Mouse (Mus musculus): Measurements from ENCODE around the gene Fam169b. TPM values are rescaled to one million over a fixed set of nuclear protein-coding genes. Genes with fewer than 3 reads are reported as not detected.

The Fam169b gene
- polyA plus RNA-seq, 1 experiment from 2014 or later: 0.18 TPM

DNA sequence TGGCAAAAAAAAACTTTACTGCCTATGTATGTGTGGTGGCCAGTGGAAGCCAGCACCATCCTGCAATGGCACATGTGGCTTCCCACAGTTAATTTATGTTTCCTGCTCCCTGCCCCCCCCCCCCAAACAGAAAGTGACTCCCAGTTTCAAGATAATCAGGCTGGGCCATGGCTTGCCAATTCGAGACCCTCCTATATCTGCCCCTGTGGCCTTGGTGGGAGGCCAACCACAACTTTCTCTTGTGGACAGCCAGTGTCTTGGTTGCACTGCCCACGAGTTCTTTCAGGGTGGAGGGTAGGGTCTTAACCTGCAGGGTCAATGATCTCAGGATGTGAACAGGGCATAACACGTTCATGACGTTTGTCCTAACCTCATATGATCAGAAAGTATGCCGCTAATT lies 22.8 kb downstream of the Fam169b start:
- ATAC-seq: no peak
- no peaks in the 10 kb centered on the region for H3K9me3 ChIP-seq (ENCODE audit: control insufficient read depth)
- H3K4me1 ChIP-seq (replicated peaks; ENCODE audit: control insufficient read depth, insufficient read depth, low read length): no peaks in the 10 kb centered on the region
- no peak overlapping the region for H3K9ac ChIP-seq (ENCODE audit: low read depth, low read length)
- H3K27me3 ChIP-seq (replicated peaks; ENCODE audit: control insufficient read depth, insufficient read depth, low read length): no peaks in the 10 kb centered on the region
- H3K36me3 ChIP-seq (ENCODE audit: control insufficient read depth, insufficient read depth): no peaks in the 10 kb centered on the region
- H3K4me2 ChIP-seq (replicated peaks; ENCODE audit: low read depth): no peak overlapping the region
- H3K27ac ChIP-seq (ENCODE audit: low read depth, low read length): no peak overlapping the region
- no peak overlapping the region for H3K4me3 ChIP-seq (ENCODE audit: low read depth, low read length)
- 87% methylated on average over 5 of the region's 5 CpGs for WGBS
- no peak for TF ChIP-seq CTCF (IDR thresholded peaks at IDR 0.05; ENCODE audit: low read depth)

DNA sequence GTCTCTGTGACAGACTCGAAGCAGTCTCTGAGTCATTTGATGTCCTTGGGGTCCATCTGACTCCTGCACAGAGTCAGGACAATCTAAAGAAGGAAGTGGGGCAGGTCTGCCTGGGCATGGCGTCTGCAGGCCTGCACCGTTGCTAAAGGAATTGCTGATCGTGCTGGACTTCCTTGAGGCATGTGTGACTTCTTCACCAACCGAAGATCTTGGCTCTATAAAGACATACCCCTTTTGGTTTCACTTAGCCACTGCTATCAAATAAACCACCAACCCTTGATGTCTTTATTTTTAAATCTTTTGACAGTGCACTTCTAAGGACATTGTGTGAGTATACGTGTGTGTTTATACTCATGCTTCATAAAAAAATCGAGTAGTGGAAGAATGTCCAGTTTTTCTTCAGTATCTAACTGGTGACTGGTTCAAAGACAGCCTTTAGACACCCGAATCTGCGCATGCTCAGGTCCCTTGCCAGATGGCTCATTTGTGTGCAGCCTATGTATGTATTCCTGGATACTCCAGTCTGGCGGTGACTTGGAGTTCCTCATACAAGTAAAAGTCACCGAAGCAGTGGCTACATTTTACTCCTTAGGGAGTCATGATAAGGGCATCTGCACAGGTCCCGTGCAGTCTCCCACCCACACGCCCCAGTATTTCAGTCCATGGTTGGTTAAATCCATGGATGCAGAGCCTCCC lies 24.9 kb downstream of the Fam169b start:
- H3K4me1 ChIP-seq (replicated peaks; ENCODE audit: control insufficient read depth, insufficient read depth, low read length): no peaks in the 10 kb centered on the region; the same call in 1 of the 2 replicates
- WGBS: 81% methylated on average over 13 of the region's 13 CpGs
- H3K4me2 ChIP-seq (replicated peaks; ENCODE audit: low read depth): no peak overlapping the region
- H3K4me3 ChIP-seq (ENCODE audit: low read depth, low read length): no peak overlapping the region
- no peaks in the 10 kb centered on the region for H3K27me3 ChIP-seq (replicated peaks; ENCODE audit: control insufficient read depth, insufficient read depth, low read length)
- no peaks in the 10 kb centered on the region for H3K36me3 ChIP-seq (ENCODE audit: control insufficient read depth, insufficient read depth)
- no peak for TF ChIP-seq CTCF (IDR thresholded peaks at IDR 0.05; ENCODE audit: low read depth)
- H3K27ac ChIP-seq (ENCODE audit: low read depth, low read length): no peak overlapping the region
- H3K9me3 ChIP-seq (ENCODE audit: control insufficient read depth): no peaks in the 10 kb centered on the region
- no peak overlapping the region for H3K9ac ChIP-seq (ENCODE audit: low read depth, low read length)
- ATAC-seq: no peak

DNA sequence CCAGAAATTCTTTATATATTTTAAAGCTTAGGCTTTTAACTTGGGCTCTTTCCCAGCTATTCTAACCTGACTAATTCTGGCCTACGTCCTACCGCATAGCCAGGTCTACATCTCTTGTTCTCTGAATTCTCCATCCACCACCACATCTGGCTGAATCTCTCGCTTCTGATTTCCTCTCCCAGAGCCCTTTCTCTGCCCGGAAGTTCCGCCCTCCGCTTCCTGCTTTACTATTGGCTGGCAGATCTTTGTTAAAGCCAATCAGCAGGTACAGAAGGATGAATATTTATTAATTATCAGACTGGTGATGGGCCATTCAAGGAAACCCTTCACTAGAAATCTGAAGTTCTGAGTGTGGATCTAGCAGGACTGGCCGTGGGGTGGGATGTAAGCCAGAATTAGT lies 27.5 kb downstream of the Fam169b start:
- H3K4me2 ChIP-seq (replicated peaks; ENCODE audit: low read depth): no peak overlapping the region
- no peaks in the 10 kb centered on the region for H3K27me3 ChIP-seq (replicated peaks; ENCODE audit: control insufficient read depth, insufficient read depth, low read length)
- no peaks in the 10 kb centered on the region for H3K36me3 ChIP-seq (ENCODE audit: control insufficient read depth, insufficient read depth)
- H3K9me3 ChIP-seq (ENCODE audit: control insufficient read depth): no peaks in the 10 kb centered on the region
- no peak for ATAC-seq
- no peak for TF ChIP-seq CTCF (IDR thresholded peaks at IDR 0.05; ENCODE audit: low read depth)
- H3K9ac ChIP-seq (ENCODE audit: low read depth, low read length): no peak overlapping the region
- H3K27ac ChIP-seq (ENCODE audit: low read depth, low read length): no peak overlapping the region
- H3K4me3 ChIP-seq (ENCODE audit: low read depth, low read length): no peak overlapping the region
- no peaks in the 10 kb centered on the region; the same call in 1 of the 2 replicates for H3K4me1 ChIP-seq (replicated peaks; ENCODE audit: control insufficient read depth, insufficient read depth, low read length)
- WGBS: 85% methylated on average over 7 of the region's 7 CpGs

DNA sequence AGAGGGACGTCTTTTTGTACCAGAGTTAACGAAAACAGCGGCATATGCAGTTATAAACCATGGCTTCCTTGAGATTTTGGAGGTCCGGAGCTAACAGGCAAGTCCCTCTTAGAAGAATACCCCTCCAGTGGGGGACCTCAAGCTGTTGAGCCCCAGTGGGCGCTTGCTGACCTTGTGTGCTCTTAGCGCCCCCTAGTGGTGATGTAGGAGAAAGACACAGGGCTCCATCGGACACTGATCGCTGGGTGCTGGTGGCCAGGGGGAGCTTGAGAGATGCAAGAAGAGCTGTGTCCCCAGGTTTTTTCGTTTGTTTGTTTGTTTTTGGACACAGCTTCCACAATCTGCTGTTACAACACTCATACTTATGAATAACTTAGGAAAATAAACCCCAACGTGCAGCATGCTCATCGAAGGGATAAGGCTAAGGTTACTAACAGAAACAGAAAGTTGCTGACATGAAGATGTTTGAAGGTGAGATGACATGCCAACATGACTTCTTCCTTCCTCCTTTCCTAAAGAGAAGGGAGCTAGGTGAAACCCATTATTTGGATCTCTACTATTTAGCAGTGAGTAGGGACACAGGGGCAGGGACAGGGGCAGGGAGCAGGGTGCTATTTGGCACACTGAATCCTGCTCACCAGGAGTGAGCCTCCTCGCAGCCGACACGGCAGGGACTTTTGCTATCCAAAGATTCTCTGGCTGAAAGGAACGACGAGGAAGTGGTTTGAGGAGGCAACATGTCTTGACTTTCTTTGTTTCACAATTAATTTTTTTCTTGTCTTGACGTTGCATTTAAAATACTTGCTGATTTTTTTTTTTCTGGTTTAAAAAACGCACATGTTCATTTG lies 29.2 kb downstream of the Fam169b start:
- 0 out of 2 replicates have a peak, but pooled peaks have one; percentile 47 for ATAC-seq
- 22% methylated on average over 18 of the region's 18 CpGs for WGBS
- H3K4me2 ChIP-seq (replicated peaks; ENCODE audit: low read depth): peak overlapping the region; percentile 50
- H3K4me1 ChIP-seq (replicated peaks; ENCODE audit: control insufficient read depth, insufficient read depth, low read length): no peaks in the 10 kb centered on the region; the same call in 1 of the 2 replicates
- H3K36me3 ChIP-seq (ENCODE audit: control insufficient read depth, insufficient read depth): no peaks in the 10 kb centered on the region
- no peaks in the 10 kb centered on the region for H3K27me3 ChIP-seq (replicated peaks; ENCODE audit: control insufficient read depth, insufficient read depth, low read length)
- H3K27ac ChIP-seq (ENCODE audit: low read depth, low read length): no peak overlapping the region
- peak overlapping the region; percentile 33 for H3K4me3 ChIP-seq (ENCODE audit: low read depth, low read length)
- peak; percentile 96 for TF ChIP-seq CTCF (IDR thresholded peaks at IDR 0.05; ENCODE audit: low read depth)
- no peak overlapping the region for H3K9ac ChIP-seq (ENCODE audit: low read depth, low read length)
- no peaks in the 10 kb centered on the region for H3K9me3 ChIP-seq (ENCODE audit: control insufficient read depth)

DNA sequence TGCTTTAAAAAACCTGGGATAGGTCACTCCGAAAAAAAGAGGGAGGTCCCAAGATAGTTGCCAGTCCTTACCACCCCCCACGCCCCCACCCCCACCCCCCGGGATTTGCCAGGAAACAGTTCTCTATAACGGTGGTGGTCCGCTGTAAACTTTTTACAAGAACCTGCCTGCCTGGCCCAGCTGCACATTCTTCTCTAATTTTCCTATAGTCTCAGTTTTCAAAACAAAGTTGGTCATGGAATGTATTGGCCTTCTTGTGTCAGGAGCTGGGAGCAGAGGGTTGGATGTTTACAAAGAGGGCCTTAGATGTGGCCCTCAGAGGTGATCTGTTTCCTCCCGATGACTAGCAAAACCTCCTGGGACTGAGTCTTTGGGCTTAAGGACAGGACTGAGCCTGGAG lies 30.0 kb downstream of the Fam169b start:
- ATAC-seq: no peak
- H3K36me3 ChIP-seq (ENCODE audit: control insufficient read depth, insufficient read depth): no peaks in the 10 kb centered on the region
- no peak for TF ChIP-seq CTCF (IDR thresholded peaks at IDR 0.05; ENCODE audit: low read depth)
- H3K4me3 ChIP-seq (ENCODE audit: low read depth, low read length): no peak overlapping the region
- no peak overlapping the region for H3K4me2 ChIP-seq (replicated peaks; ENCODE audit: low read depth)
- no peaks in the 10 kb centered on the region; the same call in 1 of the 2 replicates for H3K4me1 ChIP-seq (replicated peaks; ENCODE audit: control insufficient read depth, insufficient read depth, low read length)
- no peaks in the 10 kb centered on the region for H3K27me3 ChIP-seq (replicated peaks; ENCODE audit: control insufficient read depth, insufficient read depth, low read length)
- H3K27ac ChIP-seq (ENCODE audit: low read depth, low read length): no peak overlapping the region
- WGBS: 60% methylated on average over 6 of the region's 6 CpGs
- H3K9ac ChIP-seq (ENCODE audit: low read depth, low read length): no peak overlapping the region
- H3K9me3 ChIP-seq (ENCODE audit: control insufficient read depth): no peaks in the 10 kb centered on the region

DNA sequence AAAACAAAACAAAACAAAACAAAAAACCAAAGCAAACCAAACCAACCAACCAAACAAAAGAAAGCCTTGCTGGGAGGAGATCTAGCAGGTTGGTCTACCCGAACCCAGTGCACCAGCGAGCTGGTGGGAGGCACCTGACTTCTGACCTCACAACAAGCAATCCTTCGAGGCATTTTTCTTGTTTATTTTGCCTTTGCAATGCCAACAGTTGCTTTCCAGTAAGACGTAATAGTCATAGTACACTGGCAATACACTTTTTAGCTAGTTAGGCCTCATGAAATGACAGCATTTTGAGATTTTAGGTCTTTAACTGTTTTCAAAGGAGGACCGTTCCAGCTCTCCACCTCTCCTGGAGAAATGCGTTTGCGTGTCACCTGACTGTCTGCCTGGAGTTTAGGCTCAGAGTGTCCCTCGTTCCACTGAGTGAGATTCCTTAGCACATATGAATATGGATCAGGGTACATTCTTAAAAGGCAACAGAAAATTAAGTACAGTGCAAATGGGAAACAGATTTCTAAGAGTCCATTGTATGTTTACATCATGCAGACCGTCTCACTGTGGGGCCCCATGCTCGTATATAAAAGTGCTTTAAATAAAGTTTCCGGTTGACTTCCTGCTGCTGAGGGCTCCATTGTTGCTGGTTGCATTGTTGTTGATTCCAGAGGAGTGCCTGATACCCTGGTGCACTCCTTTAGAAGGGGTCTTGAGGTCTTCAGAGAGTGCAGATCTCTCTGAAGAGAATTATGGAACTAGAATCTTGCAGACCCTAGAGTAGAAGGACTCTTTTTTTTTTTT lies 32.3 kb downstream of the Fam169b start:
- Histone ChIP-seq H3K9ac (ENCODE audit: low read depth, low read length) (no peak overlapping the region), H3K4me3 (ENCODE audit: low read depth, low read length) (no peak overlapping the region), H3K27me3 (replicated peaks; ENCODE audit: control insufficient read depth, insufficient read depth, low read length) (no peaks in the 10 kb centered on the region), H3K36me3 (ENCODE audit: control insufficient read depth, insufficient read depth) (no peaks in the 10 kb centered on the region), H3K4me2 (replicated peaks; ENCODE audit: low read depth) (no peak overlapping the region), H3K9me3 (ENCODE audit: control insufficient read depth) (no peaks in the 10 kb centered on the region), H3K27ac (ENCODE audit: low read depth, low read length) (no peak overlapping the region), H3K4me1 (replicated peaks; ENCODE audit: control insufficient read depth, insufficient read depth, low read length) (no peaks in the 10 kb centered on the region; the same call in 1 of the 2 replicates)
- no peak for ATAC-seq
- 62% methylated on average over 11 of the region's 11 CpGs for WGBS
- no peak for TF ChIP-seq CTCF (IDR thresholded peaks at IDR 0.05; ENCODE audit: low read depth)
